Mouse (Mus musculus) liver, adult 2 months (tissue): ENCODE data around the gene Lhx3. TPM values are rescaled to one million over a fixed set of nuclear protein-coding genes. Genes with fewer than 3 reads are reported as not detected.
A peak's percentile ranks its signal among the peaks of the same experiment; 100 is the strongest.

ENCODE experiments used
- DNase-seq: peaks from one replicate; pipeline ENCODE4 v3.0.0-alpha.2; 2011; ENCODE audit warnings: low read depth, low spot score; ENCODE audit errors: extremely low read depth
- H3K27ac ChIP-seq: fragments of 200-500 bp; replicated peaks from 2 replicates; pipeline ENCODE4 v1.5.1; 2012; ENCODE audit warnings: low read depth, mild to moderate bottlenecking, control low read depth, inconsistent platforms, low read length; ENCODE audit not compliant: insufficient read depth
- H3K27me3 ChIP-seq: fragments of 200-500 bp; 2 replicates; pipeline ENCODE4 v1.6.1; 2012; ENCODE audit warnings: mild to moderate bottlenecking, moderate library complexity, low read length, inconsistent platforms; ENCODE audit not compliant: control insufficient read depth, insufficient read depth
- H3K36me3 ChIP-seq: fragments of 200-500 bp; 2 replicates; pipeline ENCODE4 v1.6.1; 2012; ENCODE audit warnings: low read length, inconsistent platforms; ENCODE audit not compliant: control insufficient read depth, insufficient read depth
- H3K4me1 ChIP-seq: fragments of 200-500 bp; 2 replicates; pipeline ENCODE4 v1.6.1; 2011; ENCODE audit warnings: low read length; ENCODE audit not compliant: control insufficient read depth, insufficient read depth
- H3K4me3 ChIP-seq: fragments of 200-500 bp; 2 replicates; pipeline ENCODE4 v1.5.1; 2011; ENCODE audit warnings: low read depth, mild to moderate bottlenecking, control low read depth, low read length, moderate library complexity; ENCODE audit not compliant: insufficient read depth
- H3K79me2 ChIP-seq: fragments of 200-500 bp; 2 replicates; pipeline ENCODE4 v1.6.1; 2012; ENCODE audit warnings: inconsistent platforms, mild to moderate bottlenecking, low read length, moderate library complexity; ENCODE audit not compliant: control insufficient read depth, insufficient read depth
- H3K9ac ChIP-seq: fragments of 200-500 bp; 2 replicates; pipeline ENCODE4 v1.6.1; 2012; ENCODE audit warnings: low read depth, mild to moderate bottlenecking, control low read depth, inconsistent platforms, low read length
- CTCF ChIP-seq: fragments of 200-500 bp; IDR thresholded peaks from 2 replicates; pipeline ENCODE4 v1.5.1; 2011; ENCODE audit warnings: low read depth, low read length, control low read depth
- POLR2A ChIP-seq: fragments of 200-500 bp; IDR thresholded peaks from 2 replicates; pipeline ENCODE4 v1.6.1; 2011; ENCODE audit warnings: low read length, control low read depth; ENCODE audit not compliant: insufficient read depth; ENCODE audit errors: extremely low read depth
- WGBS: fragments of 180-500 bp; shearing (Covaris S2); methylation state at CpG from one replicate; pipeline ENCODE4 v1.1.7; 2018; 5-methylcytosine and 5-hydroxymethylcytosine counted together
- polyA plus RNA-seq: library from polyadenylated mRNA; depleted of rRNA; stranded (reverse); fragments of >200 nt; gene quantifications from 2 replicates; pipeline ENCODE4 v1.2.3, GENCODE M21; 2012
- total RNA-seq: library from RNA; depleted of rRNA; stranded (reverse); fragments of >200 nt; gene quantifications from 2 replicates; pipeline ENCODE4 v1.2.3, GENCODE M21; 2014

Gene Lhx3
- total and polyA plus RNA-seq, 2 experiments = not detected

GRCm38 (mm10) chr2:26240841-26241240 lies 32.8 kb upstream of the Lhx3 start:
- Histone ChIP-seq H3K79me2 (no peaks in the 10 kb centered on the region), H3K4me1 (peaks cover 3% of the 10 kb centered on the region), H3K27me3 (no peaks in the 10 kb centered on the region), H3K4me3 (no peak overlapping the region), H3K9ac (no peak overlapping the region), H3K36me3 (no peaks in the 10 kb centered on the region), H3K27ac (no peak overlapping the region)
- 71% methylated on average over 3 of the region's 3 CpGs for WGBS
- DNase-seq = no peak
- no peak for TF ChIP-seq POLR2A
- no peak for TF ChIP-seq CTCF

- Histone ChIP-seq H3K36me3 (no peaks in the 10 kb centered on the region), H3K4me1 (peaks cover 3% of the 10 kb centered on the region), H3K79me2 (no peaks in the 10 kb centered on the region), H3K27ac (no peak overlapping the region), H3K9ac (no peak overlapping the region), H3K27me3 (no peaks in the 10 kb centered on the region), H3K4me3 (no peak overlapping the region)
- WGBS = 48% methylated on average over 9 of the region's 9 CpGs
- TF ChIP-seq POLR2A = no peak
- no peak for DNase-seq
These were observed 32.2 kb upstream of the Lhx3 start for GRCm38 (mm10) chr2:26240330-26240729.

GRCm38 (mm10) chr2:26237290-26237782 lies 29.2 kb upstream of the Lhx3 start, which contains the start of gene Qsox2:
Qsox2 (minus strand) TSS chr2:26237525.
- 1% methylated on average over 36 of the region's 36 CpGs for WGBS
- Histone ChIP-seq H3K36me3 (no peaks in the 10 kb centered on the region), H3K27ac (peak within 1 kb of the TSS; percentile 20; the same call in 1 of the 2 replicates)

GRCm38 (mm10) chr2:26236681-26237289 lies 28.7 kb upstream of the Lhx3 start:
- DNase-seq = peak; percentile 9
- Histone ChIP-seq H3K36me3 (no peaks in the 10 kb centered on the region), H3K4me1 (peaks cover 3% of the 10 kb centered on the region), H3K79me2 (no peaks in the 10 kb centered on the region), H3K27ac (peak overlapping the region; percentile 20; the same call in 1 of the 2 replicates), H3K9ac (peak overlapping the region; percentile 88), H3K4me3 (peak overlapping the region; percentile 89), H3K27me3 (no peaks in the 10 kb centered on the region)
- WGBS = under 1% methylated on average over 51 of the region's 51 CpGs
- TF ChIP-seq CTCF (no peak), POLR2A (no peak)

More at GRCm38 (mm10) chr2:26237290-26237782, 29.2 kb upstream of the Lhx3 start, which contains the start of gene Qsox2:
- DNase-seq = peak; percentile 76
- Histone ChIP-seq H3K4me3 (peak within 1 kb of the TSS; percentile 89), H3K79me2 (no peaks in the 10 kb centered on the region), H3K4me1 (peaks cover 3% of the 10 kb centered on the region), H3K9ac (peak within 1 kb of the TSS; percentile 88), H3K27me3 (no peaks in the 10 kb centered on the region)
- TF ChIP-seq POLR2A (peak; percentile 54), CTCF (no peak)

- no peak overlapping the region for H3K9ac ChIP-seq
- DNase-seq = no peak
- H3K79me2 ChIP-seq = no peaks in the 10 kb centered on the region; the same call in 1 of the 2 replicates
These were observed 26.7 kb upstream of the Lhx3 start for GRCm38 (mm10) chr2:26234771-26235170.

GRCm38 (mm10) chr2:26234253-26234652 lies 26.2 kb upstream of the Lhx3 start:
- Histone ChIP-seq H3K27ac (no peak overlapping the region), H3K9ac (no peak overlapping the region), H3K4me1 (peaks cover 3% of the 10 kb centered on the region; the same call in 1 of the 2 replicates), H3K4me3 (no peak overlapping the region), H3K27me3 (no peaks in the 10 kb centered on the region), H3K36me3 (no peaks in the 10 kb centered on the region), H3K79me2 (no peaks in the 10 kb centered on the region; the same call in 1 of the 2 replicates)
- 91% methylated on average over 5 of the region's 5 CpGs for WGBS
- DNase-seq = no peak
- TF ChIP-seq POLR2A = no peak
- no peak for TF ChIP-seq CTCF

More at GRCm38 (mm10) chr2:26234771-26235170, 26.7 kb upstream of the Lhx3 start:
- TF ChIP-seq POLR2A (no peak), CTCF (no peak)
- no peaks in the 10 kb centered on the region for H3K27me3 ChIP-seq
- peaks cover 3% of the 10 kb centered on the region; the same call in 1 of the 2 replicates for H3K4me1 ChIP-seq
- 79% methylated on average over 2 of the region's 2 CpGs for WGBS
- no peak overlapping the region for H3K4me3 ChIP-seq
- H3K27ac ChIP-seq = no peak overlapping the region
- H3K36me3 ChIP-seq = no peaks in the 10 kb centered on the region
